Mouse (Mus musculus): ENCODE data around the gene Fam217a. TPM values are rescaled to one million over a fixed set of nuclear protein-coding genes. Genes with fewer than 3 reads are reported as not detected.
"Not testable (repeated sequence)": the region's sequence is repeated elsewhere in the genome, so short reads cannot be mapped to it uniquely, and the experiment has no call there.

Gene Fam217a
- polyA plus RNA-seq, 1 experiment from 2014 or later: 1.1 TPM

DNA sequence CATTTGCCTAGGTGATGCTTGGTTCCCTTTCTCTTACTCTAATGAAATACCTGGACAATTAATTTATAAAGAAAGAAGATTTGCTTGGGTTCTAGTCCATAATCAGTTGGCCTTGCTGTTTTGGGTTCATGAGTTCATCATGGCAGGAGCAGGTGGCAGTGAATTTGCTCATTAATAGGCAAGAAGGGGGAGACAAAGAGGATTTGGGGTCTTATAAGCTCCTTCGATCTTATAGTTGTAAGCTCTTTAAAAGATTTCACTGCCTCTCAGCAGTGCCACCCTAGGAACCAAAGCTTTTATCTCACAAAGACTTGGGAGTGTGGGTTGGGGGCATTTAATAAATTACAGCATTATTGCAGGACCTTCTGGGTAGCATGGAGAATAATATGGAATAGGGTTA, 31.2 kb downstream of the Fam217a start:
- Histone ChIP-seq H3K9ac (ENCODE audit: low read length) (no peak overlapping the region), H3K27ac (ENCODE audit: low read depth, low read length) (no peak overlapping the region), H3K9me3 (ENCODE audit: control insufficient read depth, low read length) (no peaks in the 10 kb centered on the region), H3K4me2 (ENCODE audit: low read depth) (no peak overlapping the region), H3K27me3 (ENCODE audit: control insufficient read depth, insufficient read depth, low read length) (no peaks in the 10 kb centered on the region), H3K36me3 (ENCODE audit: control insufficient read depth, insufficient read depth, low read length) (peaks cover 12% of the 10 kb centered on the region), H3K4me1 (ENCODE audit: control insufficient read depth, insufficient read depth, low read length) (no peaks in the 10 kb centered on the region), H3K4me3 (ENCODE audit: low read depth, low read length) (no peak overlapping the region)
- WGBS: 91% methylated on average over 1 of the region's 1 CpGs
- DNase-seq (ENCODE audit: low spot score): no peak
- ATAC-seq (ENCODE audit: insufficient read depth, low FRiP score, low TSS enrichment): no peak

DNA sequence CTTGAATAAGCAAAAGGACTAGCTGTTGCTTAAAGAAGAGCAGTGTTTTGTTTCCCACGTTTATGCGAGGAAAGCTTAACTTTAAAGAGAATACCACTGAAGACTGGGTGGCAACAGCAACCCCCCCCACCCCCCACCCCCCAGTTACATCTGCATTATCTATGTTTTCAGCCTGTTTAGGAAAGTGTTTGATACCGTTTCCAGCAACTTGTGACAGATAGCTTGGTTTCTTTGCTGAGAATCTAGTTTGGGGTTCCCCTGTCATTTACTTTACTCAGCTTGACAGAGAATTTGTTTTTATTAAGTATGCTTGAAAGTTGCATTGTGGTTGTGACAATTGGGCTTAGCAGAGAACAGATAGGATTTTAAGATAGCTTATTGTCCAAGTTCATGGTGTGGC, 47.6 kb downstream of the Fam217a start:
- 10% methylated on average over 3 of the region's 3 CpGs for WGBS
- H3K36me3 ChIP-seq (ENCODE audit: control insufficient read depth, insufficient read depth, low read length): no peaks in the 10 kb centered on the region
- H3K4me2 ChIP-seq (ENCODE audit: low read depth): peak overlapping the region; percentile 62
- DNase-seq (ENCODE audit: low spot score) (no peak), ATAC-seq (ENCODE audit: insufficient read depth, low FRiP score, low TSS enrichment) (no peak)
- peak overlapping the region; percentile 94 for H3K9ac ChIP-seq (ENCODE audit: low read length)
- no peaks in the 10 kb centered on the region for H3K9me3 ChIP-seq (ENCODE audit: control insufficient read depth, low read length)
- H3K4me1 ChIP-seq (ENCODE audit: control insufficient read depth, insufficient read depth, low read length): peaks cover 12% of the 10 kb centered on the region
- H3K27me3 ChIP-seq (ENCODE audit: control insufficient read depth, insufficient read depth, low read length): no peaks in the 10 kb centered on the region
- H3K27ac ChIP-seq (ENCODE audit: low read depth, low read length): no peak overlapping the region
- H3K4me3 ChIP-seq (ENCODE audit: low read depth, low read length): peak overlapping the region; percentile 89

DNA sequence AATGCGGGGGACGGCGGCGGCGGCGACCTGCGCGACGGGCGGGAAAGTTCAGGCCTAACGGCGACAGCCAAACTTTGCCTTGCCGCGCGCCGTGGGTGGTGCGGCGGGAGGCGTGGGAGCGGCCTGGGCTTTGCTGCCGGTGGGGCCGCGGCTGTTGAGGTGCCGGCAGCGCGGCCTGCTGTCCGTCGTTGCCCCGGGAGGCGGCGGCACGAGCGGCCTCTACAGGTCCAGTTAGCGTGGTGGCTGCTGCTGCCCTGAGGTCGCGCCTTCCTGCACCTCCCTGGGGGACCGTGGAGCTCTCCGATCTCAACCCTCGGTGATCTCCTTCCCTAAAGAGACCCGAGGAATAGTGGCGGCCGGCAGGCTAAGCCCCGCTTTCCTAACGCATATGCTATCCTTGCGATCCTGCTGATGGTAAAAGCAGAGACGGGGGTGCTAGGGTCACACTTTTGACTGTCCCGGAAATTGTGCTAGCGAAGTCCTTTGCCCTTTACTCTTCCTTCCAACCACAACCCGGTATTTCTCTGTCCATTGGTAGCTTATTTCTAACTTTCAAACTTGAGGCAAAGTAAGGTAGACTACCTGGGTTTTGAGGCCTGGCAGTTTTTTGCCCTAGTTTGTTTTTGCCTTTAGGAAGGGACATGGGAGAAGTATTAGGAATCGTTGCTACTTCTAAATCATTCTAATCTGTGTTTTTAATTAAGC, 48.2 kb downstream of the Fam217a start:
- under 1% methylated on average over 45 of the region's 50 CpGs for WGBS
- H3K27ac ChIP-seq (ENCODE audit: low read depth, low read length): peak overlapping the region; percentile 96
- H3K27me3 ChIP-seq (ENCODE audit: control insufficient read depth, insufficient read depth, low read length): no peaks in the 10 kb centered on the region
- peaks cover 12% of the 10 kb centered on the region for H3K4me1 ChIP-seq (ENCODE audit: control insufficient read depth, insufficient read depth, low read length)
- H3K4me3 ChIP-seq (ENCODE audit: low read depth, low read length): peak overlapping the region; percentile 89
- peak; percentile 75 for DNase-seq (ENCODE audit: low spot score)
- H3K4me2 ChIP-seq (ENCODE audit: low read depth): peak overlapping the region; percentile 62
- peak overlapping the region; percentile 94 for H3K9ac ChIP-seq (ENCODE audit: low read length)
- H3K9me3 ChIP-seq (ENCODE audit: control insufficient read depth, low read length): no peaks in the 10 kb centered on the region
- H3K36me3 ChIP-seq (ENCODE audit: control insufficient read depth, insufficient read depth, low read length): no peaks in the 10 kb centered on the region
- ATAC-seq (ENCODE audit: insufficient read depth, low FRiP score, low TSS enrichment): peak; percentile 39

DNA sequence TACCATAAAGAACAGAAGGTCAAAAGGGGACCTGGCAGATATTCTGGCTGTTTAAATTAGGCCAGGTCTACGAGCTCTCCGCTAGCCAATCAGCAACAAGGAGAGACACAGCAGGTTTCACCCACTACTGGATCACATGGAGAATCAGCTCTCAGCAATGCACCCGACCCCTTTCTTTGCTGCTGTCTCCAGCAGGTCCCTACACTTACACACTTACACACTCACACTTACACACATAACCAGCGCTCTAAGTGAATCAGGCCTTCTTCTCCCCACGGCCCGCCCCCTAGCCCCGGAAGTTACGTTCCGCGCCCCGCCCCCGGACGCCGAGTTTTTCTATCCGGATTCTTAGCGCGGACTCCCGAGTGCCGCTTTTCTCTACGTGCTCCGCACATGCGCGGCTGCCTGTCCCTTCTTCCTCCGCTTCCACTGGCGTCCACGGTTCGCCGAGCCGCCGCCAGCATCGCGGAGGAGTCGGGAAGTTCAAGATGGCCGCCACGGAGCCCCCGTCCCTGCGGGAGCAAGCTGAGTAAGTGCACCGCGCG, 48.9 kb downstream of the Fam217a start, which contains the start of gene Prpf4b:
Gene Prpf4b, plus strand, starts transcription at position 137 of the 545 bp plus-strand sequence.
- WGBS: under 1% methylated on average over 40 of the region's 40 CpGs
- H3K4me3 ChIP-seq (ENCODE audit: low read depth, low read length): peak within 1 kb of the TSS; percentile 89
- peak within 1 kb of the TSS; percentile 96 for H3K27ac ChIP-seq (ENCODE audit: low read depth, low read length)
- H3K4me2 ChIP-seq (ENCODE audit: low read depth): peak within 1 kb of the TSS; percentile 62
- ATAC-seq (ENCODE audit: insufficient read depth, low FRiP score, low TSS enrichment): peak; percentile 82
- no peaks in the 10 kb centered on the region for H3K9me3 ChIP-seq (ENCODE audit: control insufficient read depth, low read length)
- DNase-seq (ENCODE audit: low spot score): peak; percentile 94
- peak within 1 kb of the TSS; percentile 94 for H3K9ac ChIP-seq (ENCODE audit: low read length)
- no peaks in the 10 kb centered on the region for H3K27me3 ChIP-seq (ENCODE audit: control insufficient read depth, insufficient read depth, low read length)
- no peaks in the 10 kb centered on the region for H3K36me3 ChIP-seq (ENCODE audit: control insufficient read depth, insufficient read depth, low read length)
- H3K4me1 ChIP-seq (ENCODE audit: control insufficient read depth, insufficient read depth, low read length): peaks cover 12% of the 10 kb centered on the region

DNA sequence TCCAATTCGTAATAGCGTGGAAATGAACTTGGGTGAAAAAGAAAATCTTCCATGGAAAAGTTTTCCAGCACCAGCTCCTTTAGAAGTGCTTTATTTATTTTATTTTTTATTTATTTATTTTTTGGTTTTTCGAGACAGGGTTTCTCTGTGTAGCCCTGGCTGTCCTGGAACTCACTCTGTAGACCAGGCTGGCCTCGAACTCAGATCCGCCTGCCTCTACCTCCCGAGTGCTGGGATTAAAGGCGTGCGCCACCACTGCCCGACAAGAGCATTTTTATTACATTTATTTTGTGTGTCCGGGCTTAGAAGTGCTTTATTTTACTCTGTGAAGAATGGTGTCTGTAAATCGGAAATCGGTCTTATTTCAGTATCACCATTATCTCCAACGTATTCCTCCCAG, 49.4 kb downstream of the Fam217a start:
- H3K36me3 ChIP-seq (ENCODE audit: control insufficient read depth, insufficient read depth, low read length); H3K9me3 ChIP-seq (ENCODE audit: control insufficient read depth, low read length); H3K27me3 ChIP-seq (ENCODE audit: control insufficient read depth, insufficient read depth, low read length); DNase-seq (ENCODE audit: low spot score); H3K9ac ChIP-seq (ENCODE audit: low read length): not testable (repeated sequence)
- ATAC-seq (ENCODE audit: insufficient read depth, low FRiP score, low TSS enrichment): peak; percentile 32; the same call in 1 of the 2 replicates
- H3K4me2 ChIP-seq (ENCODE audit: low read depth): peak overlapping the region; percentile 49
- 19% methylated on average over 13 of the region's 13 CpGs for WGBS
- H3K4me3 ChIP-seq (ENCODE audit: low read depth, low read length): peak overlapping the region; percentile 89
- peaks cover 12% of the 10 kb centered on the region for H3K4me1 ChIP-seq (ENCODE audit: control insufficient read depth, insufficient read depth, low read length)
- peak overlapping the region; percentile 96 for H3K27ac ChIP-seq (ENCODE audit: low read depth, low read length)

DNA sequence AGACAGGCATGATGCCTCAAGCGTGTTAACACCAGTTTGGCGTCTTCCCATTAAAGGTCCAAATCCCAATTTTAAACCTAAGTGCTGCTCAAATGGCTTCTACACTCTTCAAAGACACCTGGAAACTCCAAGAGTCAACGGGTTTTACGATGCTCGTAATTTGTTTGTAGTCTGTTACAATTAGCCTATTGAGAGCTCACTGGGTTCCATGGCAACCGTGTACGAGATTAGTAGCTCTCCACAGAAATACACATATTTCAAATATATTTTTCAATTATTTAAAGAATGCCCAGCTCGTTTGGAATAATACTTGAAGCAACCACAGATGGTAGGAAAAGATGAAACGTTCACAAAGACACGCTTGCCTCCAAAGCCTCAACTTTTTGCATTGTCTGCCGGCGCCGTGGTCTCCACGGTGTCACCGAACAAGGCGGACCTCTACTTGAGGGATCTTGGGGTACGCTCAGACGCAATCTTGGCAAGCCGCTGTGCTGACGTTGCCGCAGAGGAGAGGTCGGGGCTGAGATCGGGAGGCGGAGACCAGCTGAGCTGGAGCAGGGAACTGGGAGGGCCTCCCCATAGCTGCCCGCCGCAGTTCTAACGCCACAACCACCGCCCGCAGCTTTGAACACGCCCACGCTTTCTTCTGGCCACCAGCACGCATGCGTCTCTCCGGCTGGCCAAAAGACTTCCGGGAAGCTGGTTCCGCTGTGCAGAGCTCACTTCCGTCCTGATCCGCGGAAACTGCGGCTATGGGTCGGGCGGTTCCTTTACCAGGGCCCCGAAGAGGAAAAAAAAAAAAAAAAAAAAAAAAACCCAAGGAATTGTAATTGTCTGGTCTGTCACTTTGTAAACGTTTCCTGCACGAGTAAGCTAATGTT, 50.1 kb downstream of the Fam217a start:
- DNase-seq (ENCODE audit: low spot score): peak; percentile 94
- WGBS: 2% methylated on average over 45 of the region's 45 CpGs

DNA sequence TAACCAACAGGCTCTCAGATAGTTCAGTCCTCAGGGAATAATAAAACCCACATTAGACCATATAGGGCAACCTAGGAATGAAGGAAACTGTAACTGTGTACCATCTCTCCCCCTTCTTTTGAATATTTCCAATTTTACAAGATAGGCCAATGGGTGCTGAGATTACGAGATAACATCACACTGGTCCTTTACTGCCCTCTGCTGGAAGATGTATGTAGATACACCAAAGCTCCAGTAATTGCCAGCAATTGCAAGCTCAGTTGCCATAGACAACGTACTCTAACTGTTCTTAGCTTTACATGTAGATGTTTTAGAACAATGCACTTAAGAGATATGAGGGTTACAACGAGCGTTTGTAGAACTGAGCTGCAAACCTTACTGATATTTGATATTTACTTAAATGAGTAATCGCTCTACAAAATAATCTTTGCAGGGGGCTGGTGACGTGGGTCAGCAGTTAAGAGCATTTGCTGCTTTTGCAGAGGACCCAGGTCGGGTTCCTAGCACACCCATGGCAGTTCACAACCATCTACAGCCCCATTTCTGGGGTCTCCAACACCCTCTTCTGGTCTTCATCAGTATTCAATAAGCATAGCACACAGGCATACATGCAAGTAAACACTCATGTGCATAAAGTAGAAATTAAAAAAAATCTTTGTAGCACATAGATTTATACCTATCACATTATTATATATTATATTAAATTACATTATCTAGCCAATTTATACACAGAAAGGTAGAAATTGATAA, 59.5 kb downstream of the Fam217a start:
- Histone ChIP-seq H3K9me3 (ENCODE audit: control insufficient read depth, low read length) (no peaks in the 10 kb centered on the region), H3K27ac (ENCODE audit: low read depth, low read length) (no peak overlapping the region), H3K36me3 (ENCODE audit: control insufficient read depth, insufficient read depth, low read length) (no peaks in the 10 kb centered on the region), H3K27me3 (ENCODE audit: control insufficient read depth, insufficient read depth, low read length) (no peaks in the 10 kb centered on the region), H3K4me3 (ENCODE audit: low read depth, low read length) (no peak overlapping the region), H3K4me1 (ENCODE audit: control insufficient read depth, insufficient read depth, low read length) (no peaks in the 10 kb centered on the region), H3K9ac (ENCODE audit: low read length) (no peak overlapping the region), H3K4me2 (ENCODE audit: low read depth) (no peak overlapping the region)
- ATAC-seq (ENCODE audit: insufficient read depth, low FRiP score, low TSS enrichment): peak; percentile 35; the same call in 1 of the 2 replicates
- DNase-seq (ENCODE audit: low spot score): peak; percentile 40
- WGBS: 47% methylated on average over 7 of the region's 7 CpGs

More for the DNA sequence above, 50.1 kb downstream of the Fam217a start:
- H3K27me3 ChIP-seq (ENCODE audit: control insufficient read depth, insufficient read depth, low read length): no peaks in the 10 kb centered on the region
- peaks cover 12% of the 10 kb centered on the region for H3K4me1 ChIP-seq (ENCODE audit: control insufficient read depth, insufficient read depth, low read length)
- peak overlapping the region; percentile 54 for H3K9ac ChIP-seq (ENCODE audit: low read length)
- peak overlapping the region; percentile 76 for H3K27ac ChIP-seq (ENCODE audit: low read depth, low read length)
- H3K9me3 ChIP-seq (ENCODE audit: control insufficient read depth, low read length): no peaks in the 10 kb centered on the region
- ATAC-seq (ENCODE audit: insufficient read depth, low FRiP score, low TSS enrichment): peak; percentile 85
- no peaks in the 10 kb centered on the region for H3K36me3 ChIP-seq (ENCODE audit: control insufficient read depth, insufficient read depth, low read length)
- peak overlapping the region; percentile 54 for H3K4me2 ChIP-seq (ENCODE audit: low read depth)
- peak overlapping the region; percentile 89 for H3K4me3 ChIP-seq (ENCODE audit: low read depth, low read length)

DNA sequence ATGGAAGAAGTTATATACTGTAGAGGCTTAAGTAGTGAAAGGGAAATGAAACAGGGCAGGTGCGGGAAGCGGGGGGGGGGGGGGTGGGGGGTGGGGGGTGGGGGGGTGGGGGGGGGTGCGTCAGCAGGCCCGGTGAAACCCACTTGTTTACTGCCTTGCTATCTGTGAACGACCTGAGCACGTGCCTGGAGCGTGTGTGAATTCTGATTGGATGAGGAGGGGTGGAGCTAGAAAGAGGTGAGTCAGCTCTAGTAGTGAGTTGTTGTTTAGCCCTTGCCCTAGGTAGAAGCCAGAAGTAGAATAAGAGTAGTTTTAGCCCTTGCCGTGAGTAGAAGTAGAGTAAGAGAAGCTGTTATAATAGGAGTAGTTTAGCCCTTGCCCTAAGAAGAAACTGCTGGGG, 62.9 kb downstream of the Fam217a start:
- not testable (repeated sequence) for H3K36me3 ChIP-seq (ENCODE audit: control insufficient read depth, insufficient read depth, low read length); H3K4me2 ChIP-seq (ENCODE audit: low read depth); H3K4me1 ChIP-seq (ENCODE audit: control insufficient read depth, insufficient read depth, low read length); H3K27me3 ChIP-seq (ENCODE audit: control insufficient read depth, insufficient read depth, low read length); H3K9me3 ChIP-seq (ENCODE audit: control insufficient read depth, low read length); H3K4me3 ChIP-seq (ENCODE audit: low read depth, low read length); H3K9ac ChIP-seq (ENCODE audit: low read length); DNase-seq (ENCODE audit: low spot score); ATAC-seq (ENCODE audit: insufficient read depth, low FRiP score, low TSS enrichment); H3K27ac ChIP-seq (ENCODE audit: low read depth, low read length)
- 48% methylated on average over 6 of the region's 8 CpGs for WGBS
